11 mouse cellular contexts compared by ENCODE assay signal in the genomic region with DNA sequence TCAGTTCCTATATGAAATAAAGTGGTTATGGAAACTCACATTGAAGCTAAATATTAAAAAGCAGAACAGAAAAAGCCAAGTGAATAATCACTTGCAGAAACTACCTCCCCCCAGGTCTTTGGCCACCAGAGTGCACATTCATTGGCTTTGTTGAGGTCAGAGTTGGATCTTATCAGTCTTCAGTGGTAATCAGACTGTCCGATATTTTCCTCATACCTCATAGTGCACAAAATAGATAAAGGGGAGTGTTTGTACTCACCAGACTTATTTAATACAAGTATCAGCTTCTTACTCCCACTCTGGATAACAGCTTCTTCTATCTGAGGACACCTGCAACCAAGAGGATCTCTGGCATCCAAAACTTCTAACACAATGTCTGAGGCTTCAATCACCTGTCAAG.
"Had no signal": no experiment of that assay in that cellular context is flagged by ENCODE, and none has a peak within 500 bp of the region (broad histone marks: within the 10 kb centered on the region; RNA-seq: fewer than 3 reads in every experiment).

No protein-coding gene starts in this region.

- H3K27ac ChIP-seq: limb, embryonic 15.5 days; macrophage; midbrain, embryonic 12.5 days had no signal

- ATAC-seq: intestine, embryonic 16.5 days had no signal

- H3K4me2 ChIP-seq: limb, embryonic 15.5 days; lung, embryonic 14.5 days; midbrain, embryonic 12.5 days had no signal

- H3K27me3 ChIP-seq: limb, embryonic 15.5 days; megakaryocyte, embryonic 14.5 days; midbrain, embryonic 12.5 days had no signal

- H3K9me3 ChIP-seq: limb, embryonic 15.5 days; megakaryocyte, embryonic 14.5 days; midbrain, embryonic 12.5 days had no signal

- DNase-seq: kidney, adult 8-10 months; kidney, postnatal 25 days; lung, embryonic 14.5 days; lung, postnatal 10 days; right cerebral cortex, adult 18-20 months; thymus, postnatal 4 days had no signal

- H3K4me3 ChIP-seq: limb, embryonic 15.5 days; megakaryocyte, embryonic 14.5 days; midbrain, embryonic 12.5 days had no signal

- H3K9ac ChIP-seq: limb, embryonic 15.5 days; lung, embryonic 14.5 days; midbrain, embryonic 12.5 days had no signal
